Mouse (Mus musculus): Measurements from ENCODE around the gene Blm. TPM values are rescaled to one million over a fixed set of nuclear protein-coding genes. Genes with fewer than 3 reads are reported as not detected.

The Blm gene
- polyA plus RNA-seq, 1 experiment: 6.3 TPM

GRCm38 (mm10) chr7:80473837-80474236 is 61.1 kb downstream of the Blm start:
- H3K27me3 ChIP-seq (ENCODE audit: control insufficient read depth, insufficient read depth, low read length): no peaks in the 10 kb centered on the region
- H3K36me3 ChIP-seq (ENCODE audit: control insufficient read depth, insufficient read depth, low read length): no peaks in the 10 kb centered on the region; the same call in 1 of the 2 replicates
- no peak overlapping the region for H3K27ac ChIP-seq (ENCODE audit: control insufficient read depth, insufficient read depth, low read length)
- no peak overlapping the region for H3K4me3 ChIP-seq (ENCODE audit: control insufficient read depth, insufficient read depth, low read length)
- DNase-seq: no peak
- TF ChIP-seq POLR2A (IDR thresholded peaks at IDR 0.05; ENCODE audit: control insufficient read depth, extremely low read depth, insufficient read depth, low read length, poor library complexity) (no peak), CTCF (IDR thresholded peaks at IDR 0.05; ENCODE audit: borderline replicate concordance, control insufficient read depth, extremely low read depth, insufficient read depth, low read length, poor library complexity) (no peak)
- H3K4me1 ChIP-seq (replicated peaks; ENCODE audit: control insufficient read depth, insufficient read depth, low read length): no peaks in the 10 kb centered on the region
- 84% methylated on average over 7 of the region's 7 CpGs for WGBS

GRCm38 (mm10) chr7:80468851-80469250 is 66.1 kb downstream of the Blm start:
- Histone ChIP-seq H3K36me3 (ENCODE audit: control insufficient read depth, insufficient read depth, low read length) (peaks cover 17% of the 10 kb centered on the region; the same call in 1 of the 2 replicates), H3K27me3 (ENCODE audit: control insufficient read depth, insufficient read depth, low read length) (no peaks in the 10 kb centered on the region), H3K27ac (ENCODE audit: control insufficient read depth, insufficient read depth, low read length) (no peak overlapping the region), H3K4me3 (ENCODE audit: control insufficient read depth, insufficient read depth, low read length) (no peak overlapping the region), H3K4me1 (replicated peaks; ENCODE audit: control insufficient read depth, insufficient read depth, low read length) (no peaks in the 10 kb centered on the region)
- TF ChIP-seq POLR2A (IDR thresholded peaks at IDR 0.05; ENCODE audit: control insufficient read depth, extremely low read depth, insufficient read depth, low read length, poor library complexity): no peak
- TF ChIP-seq CTCF (IDR thresholded peaks at IDR 0.05; ENCODE audit: borderline replicate concordance, control insufficient read depth, extremely low read depth, insufficient read depth, low read length, poor library complexity): no peak
- no peak for DNase-seq
- 96% methylated on average over 2 of the region's 2 CpGs for WGBS

GRCm38 (mm10) chr7:80467334-80467733 is 67.6 kb downstream of the Blm start:
- 98% methylated on average over 2 of the region's 2 CpGs for WGBS

GRCm38 (mm10) chr7:80464831-80465230 is 70.1 kb downstream of the Blm start:
- DNase-seq: no peak
- Histone ChIP-seq H3K36me3 (ENCODE audit: control insufficient read depth, insufficient read depth, low read length) (peaks cover 21% of the 10 kb centered on the region; the same call in 1 of the 2 replicates), H3K4me3 (ENCODE audit: control insufficient read depth, insufficient read depth, low read length) (no peak overlapping the region), H3K4me1 (replicated peaks; ENCODE audit: control insufficient read depth, insufficient read depth, low read length) (no peaks in the 10 kb centered on the region), H3K27ac (ENCODE audit: control insufficient read depth, insufficient read depth, low read length) (no peak overlapping the region), H3K27me3 (ENCODE audit: control insufficient read depth, insufficient read depth, low read length) (no peaks in the 10 kb centered on the region)
- WGBS: 96% methylated on average over 5 of the region's 5 CpGs
- TF ChIP-seq CTCF (IDR thresholded peaks at IDR 0.05; ENCODE audit: borderline replicate concordance, control insufficient read depth, extremely low read depth, insufficient read depth, low read length, poor library complexity) (no peak), POLR2A (IDR thresholded peaks at IDR 0.05; ENCODE audit: control insufficient read depth, extremely low read depth, insufficient read depth, low read length, poor library complexity) (no peak)

More at GRCm38 (mm10) chr7:80467334-80467733, 67.6 kb downstream of the Blm start:
- H3K4me1 ChIP-seq (replicated peaks; ENCODE audit: control insufficient read depth, insufficient read depth, low read length): no peaks in the 10 kb centered on the region
- H3K36me3 ChIP-seq (ENCODE audit: control insufficient read depth, insufficient read depth, low read length): peaks cover 17% of the 10 kb centered on the region; the same call in 1 of the 2 replicates
- TF ChIP-seq CTCF (IDR thresholded peaks at IDR 0.05; ENCODE audit: borderline replicate concordance, control insufficient read depth, extremely low read depth, insufficient read depth, low read length, poor library complexity) (no peak), POLR2A (IDR thresholded peaks at IDR 0.05; ENCODE audit: control insufficient read depth, extremely low read depth, insufficient read depth, low read length, poor library complexity) (no peak)
- H3K27me3 ChIP-seq (ENCODE audit: control insufficient read depth, insufficient read depth, low read length): no peaks in the 10 kb centered on the region
- H3K27ac ChIP-seq (ENCODE audit: control insufficient read depth, insufficient read depth, low read length): no peak overlapping the region
- DNase-seq: no peak
- H3K4me3 ChIP-seq (ENCODE audit: control insufficient read depth, insufficient read depth, low read length): no peak overlapping the region

- DNase-seq: no peak
- WGBS: 95% methylated on average over 7 of the region's 7 CpGs
- no peaks in the 10 kb centered on the region for H3K4me1 ChIP-seq (replicated peaks; ENCODE audit: control insufficient read depth, insufficient read depth, low read length)
- H3K4me3 ChIP-seq (ENCODE audit: control insufficient read depth, insufficient read depth, low read length): no peak overlapping the region
- no peak overlapping the region for H3K27ac ChIP-seq (ENCODE audit: control insufficient read depth, insufficient read depth, low read length)
- H3K27me3 ChIP-seq (ENCODE audit: control insufficient read depth, insufficient read depth, low read length): no peaks in the 10 kb centered on the region
- TF ChIP-seq CTCF (IDR thresholded peaks at IDR 0.05; ENCODE audit: borderline replicate concordance, control insufficient read depth, extremely low read depth, insufficient read depth, low read length, poor library complexity) (no peak), POLR2A (IDR thresholded peaks at IDR 0.05; ENCODE audit: control insufficient read depth, extremely low read depth, insufficient read depth, low read length, poor library complexity) (no peak)
- peaks cover 11% of the 10 kb centered on the region; the same call in 1 of the 2 replicates for H3K36me3 ChIP-seq (ENCODE audit: control insufficient read depth, insufficient read depth, low read length)
These were observed 73.0 kb downstream of the Blm start for GRCm38 (mm10) chr7:80461891-80462290.

- H3K36me3 ChIP-seq (ENCODE audit: control insufficient read depth, insufficient read depth, low read length): peaks cover 11% of the 10 kb centered on the region; the same call in 1 of the 2 replicates
- no peak for TF ChIP-seq POLR2A (IDR thresholded peaks at IDR 0.05; ENCODE audit: control insufficient read depth, extremely low read depth, insufficient read depth, low read length, poor library complexity)
- TF ChIP-seq CTCF (IDR thresholded peaks at IDR 0.05; ENCODE audit: borderline replicate concordance, control insufficient read depth, extremely low read depth, insufficient read depth, low read length, poor library complexity): no peak
- no peak overlapping the region for H3K27ac ChIP-seq (ENCODE audit: control insufficient read depth, insufficient read depth, low read length)
- H3K4me1 ChIP-seq (replicated peaks; ENCODE audit: control insufficient read depth, insufficient read depth, low read length): 0 out of 2 replicates have a peak, but pooled peaks cover under 1% of the 10 kb centered on the region
- no peak overlapping the region for H3K4me3 ChIP-seq (ENCODE audit: control insufficient read depth, insufficient read depth, low read length)
- 96% methylated on average over 4 of the region's 4 CpGs for WGBS
- H3K27me3 ChIP-seq (ENCODE audit: control insufficient read depth, insufficient read depth, low read length): no peaks in the 10 kb centered on the region
- DNase-seq: no peak
These were observed 74.0 kb downstream of the Blm start for GRCm38 (mm10) chr7:80460892-80461291.

GRCm38 (mm10) chr7:80460199-80460598 is 74.7 kb downstream of the Blm start:
- Histone ChIP-seq H3K4me1 (replicated peaks; ENCODE audit: control insufficient read depth, insufficient read depth, low read length) (0 out of 2 replicates have a peak, but pooled peaks cover 3% of the 10 kb centered on the region), H3K27ac (ENCODE audit: control insufficient read depth, insufficient read depth, low read length) (no peak overlapping the region), H3K36me3 (ENCODE audit: control insufficient read depth, insufficient read depth, low read length) (peaks cover 4% of the 10 kb centered on the region; the same call in 1 of the 2 replicates), H3K27me3 (ENCODE audit: control insufficient read depth, insufficient read depth, low read length) (no peaks in the 10 kb centered on the region), H3K4me3 (ENCODE audit: control insufficient read depth, insufficient read depth, low read length) (no peak overlapping the region)
- no peak for DNase-seq
- TF ChIP-seq POLR2A (IDR thresholded peaks at IDR 0.05; ENCODE audit: control insufficient read depth, extremely low read depth, insufficient read depth, low read length, poor library complexity): no peak
- no peak for TF ChIP-seq CTCF (IDR thresholded peaks at IDR 0.05; ENCODE audit: borderline replicate concordance, control insufficient read depth, extremely low read depth, insufficient read depth, low read length, poor library complexity)
- 96% methylated on average over 5 of the region's 5 CpGs for WGBS
